Mouse (Mus musculus) 3T3-L1 (cell line): ENCODE results near the gene Ankrd13a.
A peak's percentile ranks its signal among the peaks of the same experiment; 100 is the strongest.

ENCODE experiments used
- DNase-seq: peaks from one replicate; pipeline ENCODE4 v3.0.0-alpha.2; 2015; ENCODE audit warnings: low read depth, low spot score

Gene Ankrd13a

DNA sequence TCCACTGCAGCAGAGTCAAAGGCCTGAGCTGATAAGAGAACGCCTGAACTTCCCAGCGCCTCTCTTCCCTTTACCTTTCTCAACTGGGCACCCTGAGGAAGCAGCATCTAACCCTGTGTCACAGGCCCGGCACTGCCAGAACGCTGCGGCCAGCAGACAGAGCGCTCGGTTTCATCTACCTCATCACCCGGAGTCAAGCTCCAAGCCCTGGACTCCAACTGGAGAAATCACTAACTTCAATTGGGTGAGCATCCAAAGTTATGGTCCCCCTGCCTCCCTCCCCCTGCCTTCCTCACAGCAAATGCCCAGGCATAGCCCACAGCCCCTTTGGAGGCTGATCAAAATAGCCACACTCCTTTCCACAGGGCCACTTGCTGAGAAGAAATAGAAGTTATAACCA, 7.8 kb upstream of the Ankrd13a start:
- no peak for DNase-seq

DNA sequence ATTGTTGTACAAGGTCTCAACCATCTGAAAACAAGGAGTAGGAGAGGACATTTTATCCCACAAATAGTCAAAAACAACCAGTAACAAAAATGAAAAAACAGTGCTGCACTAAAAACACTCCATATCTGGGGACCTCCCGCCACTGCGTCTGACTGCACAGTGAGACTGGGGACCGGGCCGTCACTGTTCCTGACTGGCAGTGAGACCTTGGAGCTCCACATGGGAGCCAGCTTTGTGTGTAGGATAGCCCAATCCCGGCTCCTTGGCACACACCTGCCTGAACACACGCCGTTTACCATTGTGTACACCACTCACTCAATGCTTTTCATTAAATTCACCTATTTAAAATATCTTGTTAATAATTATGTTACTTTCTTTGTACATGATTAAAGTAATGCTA, 7.3 kb upstream of the Ankrd13a start:
- no peak for DNase-seq

DNA sequence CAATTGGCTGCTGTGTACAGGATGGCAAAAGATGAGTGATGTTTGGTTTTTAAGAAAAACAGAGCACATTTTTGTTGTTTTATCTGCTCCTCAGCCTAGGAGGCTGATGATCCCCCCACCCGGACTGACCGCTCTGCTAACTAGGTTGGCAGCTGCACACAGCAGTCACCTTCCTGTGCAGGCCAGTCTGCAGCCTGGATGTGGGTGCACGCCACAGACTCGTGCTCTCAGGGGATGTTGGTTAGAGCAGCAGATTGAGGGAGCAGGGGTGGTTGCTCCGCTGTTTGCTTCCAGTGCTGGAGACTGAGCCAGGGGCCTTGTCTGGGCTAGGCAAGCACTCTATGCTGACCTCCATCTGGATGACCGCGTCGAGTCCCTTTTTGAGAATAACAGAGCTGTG, 4.7 kb upstream of the Ankrd13a start:
- DNase-seq: no peak

DNA sequence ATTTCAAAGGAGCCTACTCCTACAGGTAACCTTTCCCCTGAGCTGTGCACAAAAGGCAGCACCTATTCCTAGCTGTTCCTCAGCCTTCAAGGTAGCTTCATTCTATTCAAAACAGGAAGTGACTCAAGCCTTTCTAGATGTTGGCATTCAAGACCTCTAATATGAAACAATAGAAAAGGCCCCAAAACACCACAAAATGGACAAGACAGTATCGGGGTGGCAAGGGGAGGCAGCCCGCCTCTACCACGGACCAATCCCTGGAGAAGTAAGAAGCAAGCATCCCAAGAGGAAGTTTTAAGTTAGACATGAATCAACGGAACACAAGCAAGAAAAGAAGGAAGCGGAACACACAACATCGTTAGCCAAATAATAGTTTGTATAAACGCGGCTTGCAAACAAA, 2.7 kb upstream of the Ankrd13a start:
- DNase-seq: peak; percentile 21

DNA sequence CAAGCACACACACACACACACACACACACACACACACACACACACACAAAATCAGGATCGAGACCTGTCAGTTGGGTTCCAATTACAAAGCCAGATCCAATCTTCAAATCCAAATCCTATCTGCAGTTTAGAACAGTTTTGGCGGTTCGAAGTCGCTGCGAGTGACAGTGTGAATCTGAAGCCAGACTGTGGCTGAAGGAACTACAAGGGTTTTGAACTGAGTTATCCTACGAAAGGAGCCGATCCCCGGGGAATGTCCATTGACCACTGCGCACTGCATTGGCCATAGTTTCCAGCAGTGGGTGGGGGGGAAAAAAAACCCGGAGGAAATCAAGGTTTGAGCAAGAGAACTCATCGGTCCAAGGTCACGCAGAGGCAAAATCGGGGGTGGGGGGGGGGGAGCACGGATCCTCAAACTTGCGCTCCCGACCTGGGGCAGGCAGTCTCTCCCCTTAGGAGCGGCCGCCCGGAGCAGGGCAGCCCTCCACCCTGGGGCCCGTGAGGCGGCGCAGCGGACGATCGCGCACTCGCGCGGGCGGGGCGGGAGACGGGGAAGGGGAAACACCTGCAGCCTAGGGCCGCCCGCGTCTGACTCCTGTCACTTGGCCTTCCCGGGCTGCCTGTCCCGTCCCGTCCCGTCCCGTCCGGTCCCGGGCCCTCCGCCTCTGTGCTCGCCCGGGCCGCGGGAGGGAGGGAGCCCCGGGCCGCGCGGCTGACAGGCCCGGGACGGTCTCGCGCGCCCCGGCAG, 1.8 kb upstream of the Ankrd13a start:
- peak; percentile 60 for DNase-seq

DNA sequence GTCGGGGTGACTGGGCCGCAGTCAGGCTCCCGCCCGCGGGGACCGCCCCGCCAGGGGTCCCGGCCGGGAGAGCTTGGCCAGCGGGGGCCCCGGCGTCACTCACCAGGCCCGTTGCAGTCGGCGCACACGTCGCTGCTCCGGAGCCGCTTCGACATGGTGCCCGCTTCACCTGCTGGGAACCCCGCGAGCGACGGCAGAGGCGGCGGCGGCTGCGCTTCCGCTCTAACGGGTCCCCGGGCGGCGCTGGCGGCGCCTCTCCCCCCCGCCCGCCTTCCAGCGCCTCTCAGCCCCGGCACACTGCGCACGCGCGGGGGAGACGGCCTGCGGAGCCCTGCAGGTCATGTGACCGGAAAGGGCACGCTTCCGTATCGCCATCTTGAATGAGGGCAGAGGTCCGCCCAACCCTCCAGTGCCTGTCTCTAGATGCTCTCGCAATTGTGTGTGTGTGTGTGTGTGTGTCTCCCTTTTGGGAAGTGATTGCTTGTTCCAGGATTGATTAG, 1.2 kb upstream of the Ankrd13a start:
- peak; percentile 98 for DNase-seq

DNA sequence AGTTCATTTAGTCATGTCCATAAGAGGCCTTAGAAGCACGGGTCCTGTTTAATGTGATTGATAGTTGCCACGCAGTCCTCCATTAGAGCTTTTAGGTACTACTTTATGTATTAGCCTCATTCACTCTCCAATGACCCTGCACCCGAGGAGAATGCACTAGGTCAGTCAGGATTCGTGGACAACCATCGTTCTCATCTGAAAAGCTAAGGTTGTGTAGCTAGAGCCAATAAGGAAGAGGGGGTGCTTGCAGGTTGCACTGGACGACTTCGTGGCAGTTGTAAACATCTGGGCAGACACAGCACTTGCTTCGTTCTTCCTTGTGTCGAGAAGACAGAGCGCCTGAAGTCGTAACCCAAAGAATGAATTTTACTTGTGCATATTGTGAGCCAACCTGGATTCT, 697 bp upstream of the Ankrd13a start:
- DNase-seq: peak; percentile 64

DNA sequence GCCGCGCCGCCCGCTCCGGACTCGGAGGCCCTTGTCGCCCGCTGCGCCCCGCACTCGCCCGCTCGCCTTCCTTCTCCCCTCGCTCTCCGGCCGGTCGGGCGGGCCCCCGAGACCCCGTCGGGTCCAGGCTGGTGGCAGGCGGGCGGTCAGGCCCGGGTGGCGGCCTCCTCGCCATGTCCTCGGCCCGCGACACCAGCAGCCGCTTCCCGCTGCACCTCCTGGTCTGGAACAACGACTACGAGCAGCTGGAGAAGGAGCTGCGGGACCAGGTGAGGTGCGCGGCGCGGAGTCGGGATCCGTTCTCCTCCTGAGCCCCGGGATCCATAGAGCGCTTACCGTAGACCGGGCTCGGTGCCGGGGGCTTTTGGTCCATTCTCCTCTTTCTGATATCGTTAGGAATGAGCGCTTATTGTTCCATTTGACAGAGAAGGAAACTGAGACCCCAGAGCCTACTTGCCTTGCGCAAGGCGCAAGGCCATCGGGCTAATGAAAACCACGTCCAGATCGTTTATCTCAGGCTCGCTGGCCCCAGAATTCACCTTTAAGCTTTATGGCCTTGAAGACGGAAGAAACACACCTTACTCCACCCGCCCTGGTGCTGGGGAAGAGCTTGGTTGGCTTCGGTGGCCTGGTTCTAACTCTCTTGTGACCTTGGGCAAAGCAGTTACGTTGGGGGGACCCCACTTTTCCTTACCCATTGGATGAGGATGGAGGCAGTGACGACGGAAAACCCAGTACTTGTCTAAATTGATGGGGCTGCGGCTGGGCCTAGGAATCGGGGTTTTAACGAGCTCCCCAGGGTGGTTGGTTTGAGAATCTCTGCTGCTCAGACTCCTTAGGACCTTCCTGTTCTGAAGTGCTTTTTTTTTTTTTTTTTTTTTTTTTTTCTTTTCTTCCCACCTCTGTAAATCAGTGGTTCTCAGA, 841 bp downstream of the Ankrd13a start, which contains the start of gene Git2:
Git2 (minus strand) TSS at position 462 of the 924 bp plus-strand sequence.
- peak; percentile 58 for DNase-seq

DNA sequence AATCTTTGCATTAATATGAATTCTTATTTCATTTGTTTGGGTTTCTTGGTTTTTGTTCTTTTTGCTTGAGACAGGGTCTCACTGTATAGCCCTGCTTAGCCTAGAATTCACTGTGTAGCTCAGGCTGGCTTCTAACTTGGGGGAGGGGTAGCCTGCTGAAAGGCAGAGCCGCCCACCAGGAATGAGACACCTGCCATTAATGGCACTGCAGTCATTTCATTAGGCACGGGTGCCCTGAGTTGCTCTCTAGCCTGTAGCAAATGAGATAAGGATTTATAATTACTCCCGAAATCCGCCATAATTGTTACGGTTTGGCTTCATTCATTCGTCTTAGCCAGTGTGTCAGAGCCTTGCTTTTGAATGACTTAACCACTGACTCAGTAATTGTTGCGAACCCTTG, 1.7 kb downstream of the Ankrd13a start:
- no peak for DNase-seq

DNA sequence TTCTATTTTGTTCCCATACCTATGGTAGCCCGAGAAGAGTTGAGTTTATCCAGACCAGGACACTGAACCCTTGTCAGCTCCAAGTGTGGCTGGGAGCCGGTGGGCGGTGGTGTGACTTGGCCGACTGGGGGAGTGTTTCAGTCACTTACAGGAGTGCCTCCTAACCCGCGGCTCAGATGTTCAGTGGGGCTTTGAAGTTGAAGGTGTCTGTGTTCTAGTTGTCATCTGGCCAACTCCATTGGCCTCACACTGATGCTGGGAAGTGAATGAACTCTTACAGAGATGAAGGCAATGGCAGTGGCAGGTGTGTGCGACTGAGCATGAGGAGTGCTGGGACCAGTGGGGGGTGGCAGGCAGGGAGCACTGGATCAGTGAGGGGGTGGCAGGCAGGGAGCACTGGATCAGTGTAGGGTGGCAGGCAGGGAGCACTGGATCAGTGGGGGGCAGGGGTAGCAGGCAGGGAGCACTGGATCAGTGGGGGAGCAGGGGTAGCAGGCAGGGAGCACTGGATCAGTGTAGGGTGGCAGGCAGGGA, 5.5 kb downstream of the Ankrd13a start:
- no peak for DNase-seq

DNA sequence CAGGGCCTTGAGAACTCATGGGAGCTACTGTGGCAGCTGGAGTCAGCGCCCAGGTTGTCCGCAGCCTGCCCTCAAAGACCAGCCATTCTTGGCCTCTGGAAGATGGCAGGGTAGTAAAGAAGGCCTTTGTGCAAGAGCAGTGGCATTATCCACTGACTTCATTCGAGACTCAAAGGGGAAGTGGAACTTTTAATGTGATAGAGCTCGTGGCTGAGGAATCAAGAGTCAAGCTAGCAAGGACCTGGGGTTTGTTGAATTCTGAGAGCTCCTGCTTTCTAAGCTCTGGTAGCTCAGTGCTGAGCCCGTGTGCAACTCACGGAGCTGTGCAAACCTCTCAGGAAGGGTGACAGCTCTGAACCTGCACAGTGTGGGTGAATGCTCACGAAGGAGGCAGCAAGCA, 6.4 kb downstream of the Ankrd13a start:
- no peak for DNase-seq

DNA sequence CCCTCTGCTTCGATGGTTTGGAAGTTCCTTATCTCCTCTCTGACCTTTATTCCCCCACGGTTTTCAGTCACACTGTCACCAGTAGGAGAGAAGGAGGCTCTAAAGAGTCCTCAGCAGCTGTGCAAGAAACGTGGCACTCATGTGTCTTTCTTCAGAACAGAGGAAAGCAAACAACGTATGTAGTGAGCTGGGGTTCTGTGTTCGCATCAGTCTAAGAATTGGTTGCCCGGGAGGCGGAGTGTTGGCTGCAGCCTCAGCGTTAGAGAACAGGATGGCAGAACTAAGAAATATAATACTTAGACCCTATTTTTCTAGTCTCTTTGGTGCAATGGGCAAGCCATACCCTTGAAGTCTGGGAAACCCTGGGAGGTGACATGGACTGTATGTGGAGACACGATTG, 8.5 kb downstream of the Ankrd13a start:
- no peak for DNase-seq

DNA sequence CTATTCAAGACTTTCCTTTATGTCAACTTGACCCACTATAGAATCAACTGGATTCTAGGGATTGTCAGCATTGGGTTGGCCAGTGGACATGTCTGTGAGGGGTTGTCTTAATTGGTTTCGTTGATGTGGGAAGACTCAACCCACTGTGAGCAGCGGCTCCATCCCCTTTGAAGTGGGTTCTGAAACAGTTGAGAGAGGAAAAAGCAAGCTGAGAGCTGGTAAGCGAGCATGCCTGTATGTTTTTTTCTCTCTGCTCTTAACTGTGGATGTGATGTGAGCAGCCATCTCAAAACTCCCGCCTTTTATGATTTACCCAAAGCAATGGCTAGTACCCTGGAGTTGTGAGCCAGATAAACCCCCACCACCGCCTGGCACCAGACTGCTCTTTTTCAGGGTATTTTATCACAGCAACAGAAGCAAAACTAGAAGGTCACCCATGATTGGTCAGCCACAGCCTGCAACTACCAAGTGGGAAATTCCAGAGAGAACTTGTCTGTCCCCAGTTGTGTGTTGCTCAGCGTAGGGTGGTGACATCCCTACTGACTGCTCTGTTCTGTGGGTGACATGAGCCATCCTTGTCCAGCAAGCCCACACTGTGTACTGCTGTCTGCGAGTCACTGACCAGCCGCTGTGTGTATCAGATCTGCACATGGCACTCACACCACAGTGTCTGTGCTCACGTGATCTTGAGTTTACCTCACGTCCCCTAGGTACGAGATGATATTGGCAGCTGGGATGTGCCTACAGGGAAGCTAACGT, 9.1 kb downstream of the Ankrd13a start:
- no peak for DNase-seq

DNA sequence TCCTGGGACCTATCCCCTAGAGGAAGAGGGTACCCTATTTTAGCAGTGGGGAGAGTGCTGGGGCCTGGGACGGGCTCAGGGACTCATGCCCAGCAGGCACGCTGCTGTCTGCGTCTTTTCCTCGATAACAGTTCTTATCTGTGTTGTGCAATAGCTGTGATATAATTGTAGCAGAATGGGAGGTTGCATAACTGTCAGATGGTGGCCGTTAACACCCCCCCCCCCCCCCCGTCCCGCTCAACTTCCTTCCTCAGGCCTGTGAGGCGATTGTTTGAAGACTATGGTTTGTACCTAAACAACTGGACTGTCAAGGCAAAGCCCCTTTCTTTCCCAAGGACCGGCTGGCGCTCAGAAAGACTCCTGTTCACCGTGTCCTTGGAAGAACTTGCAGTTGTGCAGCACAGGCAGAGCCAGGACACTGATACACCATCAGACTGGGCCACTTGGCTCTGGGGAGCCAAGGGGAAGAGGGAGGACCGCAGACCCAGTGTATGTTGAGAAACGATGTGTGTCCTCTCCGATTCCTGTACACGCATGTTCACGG, 10.2 kb downstream of the Ankrd13a start:
- DNase-seq: no peak

DNA sequence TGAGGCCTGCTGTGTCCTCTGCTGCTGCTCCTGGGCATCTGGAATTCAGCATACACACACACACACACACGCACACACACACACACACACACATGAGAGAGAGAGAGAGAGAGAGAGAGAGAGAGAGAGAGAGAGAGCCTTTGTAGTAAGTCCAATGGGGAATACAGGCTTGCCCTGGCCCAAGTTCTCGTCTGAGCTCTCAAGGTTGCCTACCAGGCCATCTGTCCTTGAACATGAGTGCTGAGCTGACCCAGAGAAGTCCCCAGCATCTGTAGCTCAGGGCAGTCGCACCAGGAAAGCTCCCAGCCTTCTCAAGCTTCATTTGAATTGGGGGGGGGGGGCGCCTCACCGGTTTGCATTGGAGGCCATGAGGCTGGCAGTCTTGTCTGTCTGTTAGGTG, 10.7 kb downstream of the Ankrd13a start:
- DNase-seq: no peak

DNA sequence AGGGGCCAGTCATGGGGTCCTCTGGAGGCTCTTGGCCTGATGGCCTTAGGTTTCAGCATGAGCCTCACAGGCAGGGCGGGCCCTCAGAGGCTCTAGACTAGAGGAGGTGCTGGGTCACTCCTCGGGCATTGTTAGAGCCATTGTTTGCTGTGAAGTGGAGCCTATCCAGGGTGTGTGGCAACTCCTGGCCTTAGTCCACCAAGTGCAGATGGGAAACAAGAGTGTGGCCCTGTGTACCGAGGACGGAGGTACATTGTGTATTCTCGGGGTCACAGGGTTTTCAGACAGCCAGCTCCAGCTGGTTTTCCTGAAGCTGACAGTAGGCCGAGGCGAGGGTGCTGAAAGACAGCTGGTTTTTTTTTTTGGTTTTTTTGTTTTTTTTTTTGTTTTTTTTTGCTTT, 18.8 kb downstream of the Ankrd13a start:
- no peak for DNase-seq

DNA sequence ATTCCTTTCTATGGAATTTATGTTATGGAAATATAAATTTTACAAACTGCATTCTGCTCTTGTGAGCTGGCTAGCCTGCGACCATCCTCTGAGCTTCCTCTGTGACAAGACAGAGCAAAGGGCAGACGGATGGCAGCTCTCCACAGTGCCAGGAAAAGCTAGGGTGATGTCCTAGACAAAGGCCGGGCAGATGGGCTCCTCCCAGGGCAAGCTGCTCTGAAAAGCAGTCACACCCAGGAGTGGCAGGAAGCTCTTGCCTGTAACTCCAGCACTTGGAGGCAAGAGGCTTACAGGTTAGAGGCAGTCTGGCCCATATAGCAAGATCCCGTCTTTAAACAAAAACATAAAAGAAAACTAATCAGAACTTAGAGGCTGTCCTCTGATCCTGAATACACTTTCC, 20.1 kb downstream of the Ankrd13a start:
- DNase-seq: no peak

DNA sequence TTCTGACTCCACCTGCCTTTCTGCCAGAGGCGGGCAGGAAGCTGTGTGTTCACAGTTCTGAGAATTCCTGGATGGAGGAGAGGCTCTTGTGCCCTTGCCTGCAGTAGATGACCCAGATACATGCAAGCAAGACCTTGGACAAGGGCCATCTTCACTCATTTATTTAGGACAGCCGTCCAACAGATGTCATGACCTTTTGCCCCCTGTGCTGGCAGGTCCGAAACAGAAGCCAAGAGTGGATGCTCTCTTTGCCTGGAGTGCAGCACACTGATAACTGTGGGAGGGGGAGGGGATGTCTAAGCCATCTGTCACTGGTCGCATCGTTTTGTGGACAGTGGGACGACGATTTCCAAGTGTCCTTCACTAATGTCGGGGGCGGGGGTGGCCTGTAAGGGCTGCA, 20.8 kb downstream of the Ankrd13a start:
- no peak for DNase-seq

DNA sequence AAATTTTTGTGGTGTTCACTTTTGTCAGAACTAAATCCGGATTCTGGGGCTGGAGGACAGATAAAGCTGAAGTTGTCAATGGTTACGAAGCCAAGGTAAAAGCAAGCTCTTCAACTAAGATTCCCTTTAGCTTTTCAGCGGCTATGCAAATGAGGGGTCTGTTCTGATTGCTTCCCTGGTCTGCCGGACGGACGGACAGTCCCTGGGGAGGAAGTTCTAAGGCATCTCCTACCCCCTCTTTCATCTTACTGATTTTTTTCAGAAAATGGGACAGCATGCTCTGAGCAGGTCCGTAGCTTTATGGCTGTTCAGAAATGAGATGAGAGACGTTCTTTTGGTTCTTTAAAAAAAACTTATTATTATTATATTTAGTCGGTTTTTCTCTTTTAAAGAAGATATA, 21.2 kb downstream of the Ankrd13a start:
- no peak for DNase-seq

DNA sequence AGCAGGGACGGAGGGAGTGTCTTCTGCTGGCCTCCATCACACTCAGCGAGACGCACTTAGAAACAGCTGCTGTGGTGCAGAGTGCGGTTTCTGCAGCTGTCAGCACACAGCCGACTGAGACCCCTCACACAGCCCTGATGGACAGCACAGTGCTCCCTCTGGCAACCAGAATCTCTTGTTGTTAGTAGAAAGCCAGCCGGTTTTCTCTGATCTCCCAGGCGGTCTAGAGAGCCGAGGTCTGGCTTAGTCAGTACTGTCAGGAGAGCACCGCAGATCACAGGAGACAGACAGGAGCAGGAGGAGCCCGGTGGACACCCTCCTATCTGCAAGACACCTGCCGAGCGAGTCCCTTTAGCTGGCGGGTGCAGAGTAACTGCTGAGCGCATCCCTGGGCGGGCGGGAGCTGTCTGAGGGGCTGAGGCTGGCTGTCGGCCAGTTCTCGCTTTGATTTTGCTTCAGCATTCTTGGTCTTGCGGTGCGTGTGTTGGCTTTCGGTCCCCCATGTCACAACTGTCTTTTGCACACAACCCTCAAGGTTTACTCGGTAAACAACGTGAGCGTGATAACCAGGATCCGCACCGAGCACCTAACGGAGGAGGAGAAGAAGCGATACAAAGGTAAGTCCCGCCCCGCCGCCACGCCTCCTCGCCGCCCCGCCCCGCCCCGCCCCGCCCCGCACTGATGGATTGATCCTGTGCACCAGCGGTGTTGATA, 22.0 kb downstream of the Ankrd13a start:
- DNase-seq: no peak

DNA sequence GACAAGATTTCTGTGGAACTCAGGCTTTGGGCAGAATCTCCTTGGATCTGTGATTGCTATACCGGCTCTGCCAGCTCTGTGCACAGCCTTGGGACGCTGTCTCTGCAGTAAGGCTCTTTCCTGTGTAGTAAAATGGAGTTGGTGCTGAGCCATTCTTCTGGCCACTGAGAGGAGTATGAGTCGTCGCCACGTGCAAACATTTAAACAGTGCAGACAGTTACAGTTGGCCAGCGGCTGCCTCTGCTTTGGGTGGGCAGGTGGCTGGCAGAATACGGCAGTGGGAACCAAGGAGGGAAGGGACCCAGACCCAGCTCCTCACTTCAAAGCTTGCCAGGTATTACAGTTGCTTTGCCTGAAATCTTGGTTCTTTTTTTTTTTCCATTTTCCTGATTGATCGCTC, 22.8 kb downstream of the Ankrd13a start:
- peak; percentile 69 for DNase-seq
